Mouse (Mus musculus): ENCODE data around the gene Sh3gl1. TPM values are rescaled to one million over a fixed set of nuclear protein-coding genes. Genes with fewer than 3 reads are reported as not detected.
"Not testable (repeated sequence)": the region's sequence is repeated elsewhere in the genome, so short reads cannot be mapped to it uniquely, and the experiment has no call there.

The Sh3gl1 gene
- 10 to 100 TPM; 86.9 to 93.6 (median 91.6) TPM for polyA plus RNA-seq (2017; shearing (Covaris generic))

- ATAC-seq = peak; percentile 76
These were observed at the start of gene Sh3gl1 for GRCm38 (mm10) chr17:56036176-56036900. Gene Sh3gl1, minus strand, starts transcription at chr17:56036635.

DNA sequence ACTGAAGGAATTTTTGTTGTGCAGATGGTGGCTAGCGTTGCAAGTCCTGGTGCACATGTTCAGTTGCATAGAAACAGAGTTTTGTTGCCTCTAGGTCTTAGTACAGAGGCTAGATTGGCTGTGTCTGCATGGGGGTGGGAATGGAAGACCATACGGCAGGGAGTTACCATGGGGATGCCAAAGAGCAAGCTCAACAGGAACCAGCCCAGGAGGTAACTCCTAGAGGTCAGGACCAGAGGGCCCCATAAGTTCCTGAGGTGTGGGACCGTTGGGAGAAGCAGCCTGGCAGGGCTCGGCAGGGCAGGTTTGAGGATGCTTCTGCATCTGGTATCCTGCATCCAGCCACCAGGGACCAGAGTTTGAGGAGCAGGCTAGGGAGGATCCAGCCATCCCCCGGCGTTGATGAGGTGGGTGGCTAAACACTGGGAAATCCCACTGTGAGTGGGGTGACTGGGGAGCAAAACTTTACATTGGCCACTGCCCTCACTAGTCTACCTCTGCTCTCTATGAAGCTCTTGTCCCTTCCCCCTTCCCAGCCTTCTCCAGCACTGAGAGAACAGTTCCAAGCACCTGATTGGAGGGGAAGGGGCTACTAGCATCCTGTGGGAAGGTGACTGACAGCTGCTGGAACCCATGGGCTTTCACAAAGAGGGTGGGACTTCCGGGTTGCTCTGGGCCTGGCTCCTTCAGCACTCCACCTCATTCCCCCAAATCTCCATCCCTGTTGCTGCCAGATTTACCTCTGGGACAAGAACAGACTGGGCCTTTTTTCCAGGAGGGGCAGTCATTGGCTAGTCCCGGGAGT, 44.5 kb upstream of the Sh3gl1 start:
- no peak for ATAC-seq

GRCm38 (mm10) chr17:56079921-56080320, 43.5 kb upstream of the Sh3gl1 start:
- no peak for ATAC-seq

- ATAC-seq = peak; percentile 79
These were observed 42.7 kb upstream of the Sh3gl1 start, which contains the start of gene Hdgfl2 for GRCm38 (mm10) chr17:56078880-56079795. Gene Hdgfl2, plus strand, starts transcription at chr17:56079634.

DNA sequence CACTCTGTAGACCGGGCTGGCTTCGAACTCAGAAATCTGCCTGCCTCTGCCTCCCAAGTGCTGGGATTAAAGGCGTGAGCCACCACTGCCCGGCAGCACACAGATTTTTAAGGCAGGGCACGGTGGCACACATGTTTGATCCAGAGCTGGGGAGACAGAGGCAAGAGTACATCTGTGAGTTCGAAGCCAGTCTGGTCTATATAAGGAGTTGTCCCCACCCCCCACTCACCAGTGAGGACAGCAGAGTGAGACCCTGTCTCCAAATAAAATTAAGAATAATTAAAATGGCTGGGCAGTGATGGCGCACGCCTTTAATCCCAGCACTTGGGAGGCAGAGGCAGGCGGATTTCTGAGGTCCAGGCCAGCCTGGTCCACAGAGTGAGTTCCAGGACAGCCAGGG, 41.9 kb upstream of the Sh3gl1 start:
- ATAC-seq = not testable (repeated sequence)

GRCm38 (mm10) chr17:56077523-56077922, 41.1 kb upstream of the Sh3gl1 start:
- ATAC-seq = no peak

DNA sequence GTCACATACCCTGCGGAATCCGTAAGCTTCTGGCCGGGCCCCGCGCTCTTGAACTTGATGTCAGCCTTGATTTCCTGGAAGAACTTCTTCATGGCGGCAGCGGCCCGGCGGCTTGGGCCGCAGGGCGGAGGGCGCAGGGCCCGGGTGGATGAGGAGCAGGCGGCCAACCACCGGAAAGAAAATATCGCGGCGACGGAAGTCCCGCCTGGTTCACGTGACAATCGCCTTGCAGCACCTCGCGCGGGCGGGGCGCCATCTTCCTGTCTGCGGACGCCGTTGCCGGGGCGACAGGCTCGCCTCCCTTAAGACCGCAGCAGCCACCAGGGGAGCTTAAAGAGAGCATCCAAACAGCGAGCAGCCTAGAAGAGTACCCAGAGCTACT, 38.4 kb upstream of the Sh3gl1 start, which contains the start of gene Ubxn6:
Gene Ubxn6, minus strand, starts transcription at position 202 of the 382 bp plus-strand sequence.
- peak; percentile 55 for ATAC-seq

GRCm38 (mm10) chr17:56074097-56074826, 37.8 kb upstream of the Sh3gl1 start:
- no peak for ATAC-seq

- ATAC-seq = no peak
These were observed 35.8 kb upstream of the Sh3gl1 start for GRCm38 (mm10) chr17:56072243-56072642.

DNA sequence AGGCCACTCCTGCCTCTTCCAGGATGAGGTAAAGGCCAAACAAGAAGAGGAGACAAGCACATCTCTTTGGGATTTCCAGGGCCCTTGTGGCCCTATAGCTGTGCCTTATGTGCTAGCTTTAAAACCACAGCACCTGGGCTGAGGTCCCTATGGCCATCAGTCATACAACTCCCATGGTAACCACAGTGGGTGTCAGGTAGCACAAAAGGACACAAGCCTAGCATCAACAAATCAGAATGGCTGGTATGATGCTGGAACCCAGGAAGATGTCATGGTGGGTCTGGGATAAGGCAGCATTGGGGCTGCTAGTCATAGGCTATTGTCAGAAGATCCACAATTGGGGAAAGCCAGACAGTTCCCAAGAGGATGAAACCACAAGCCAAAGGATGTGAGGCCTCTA, 34.7 kb upstream of the Sh3gl1 start:
- ATAC-seq = no peak

- ATAC-seq = no peak
These were observed 32.6 kb upstream of the Sh3gl1 start for GRCm38 (mm10) chr17:56069066-56069465.

- ATAC-seq = no peak
These were observed 30.0 kb upstream of the Sh3gl1 start for GRCm38 (mm10) chr17:56066451-56066850.

- ATAC-seq = not testable (repeated sequence)
These were observed 29.3 kb upstream of the Sh3gl1 start for GRCm38 (mm10) chr17:56065715-56066114.

DNA sequence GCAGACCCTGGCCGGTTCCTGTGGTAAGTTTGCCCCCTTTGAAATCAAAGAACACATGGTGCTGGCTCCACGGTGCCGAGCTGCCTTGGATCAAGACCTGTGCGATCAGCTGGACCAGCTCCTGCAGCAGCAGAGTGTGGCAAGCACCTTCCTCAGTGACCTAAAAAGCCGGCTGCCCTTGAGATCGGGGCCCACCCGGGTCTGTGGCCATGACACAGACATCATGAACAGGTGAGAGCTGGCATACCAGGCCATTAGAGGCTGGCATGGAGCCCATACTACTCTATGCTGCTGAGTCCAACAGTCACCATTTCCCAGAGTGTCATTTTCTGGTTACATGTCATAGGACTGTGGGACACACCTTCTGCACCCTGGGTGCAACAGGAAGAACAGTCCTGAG, 25.6 kb upstream of the Sh3gl1 start:
- no peak for ATAC-seq

- no peak for ATAC-seq
These were observed 21.1 kb upstream of the Sh3gl1 start for GRCm38 (mm10) chr17:56057381-56058120.

DNA sequence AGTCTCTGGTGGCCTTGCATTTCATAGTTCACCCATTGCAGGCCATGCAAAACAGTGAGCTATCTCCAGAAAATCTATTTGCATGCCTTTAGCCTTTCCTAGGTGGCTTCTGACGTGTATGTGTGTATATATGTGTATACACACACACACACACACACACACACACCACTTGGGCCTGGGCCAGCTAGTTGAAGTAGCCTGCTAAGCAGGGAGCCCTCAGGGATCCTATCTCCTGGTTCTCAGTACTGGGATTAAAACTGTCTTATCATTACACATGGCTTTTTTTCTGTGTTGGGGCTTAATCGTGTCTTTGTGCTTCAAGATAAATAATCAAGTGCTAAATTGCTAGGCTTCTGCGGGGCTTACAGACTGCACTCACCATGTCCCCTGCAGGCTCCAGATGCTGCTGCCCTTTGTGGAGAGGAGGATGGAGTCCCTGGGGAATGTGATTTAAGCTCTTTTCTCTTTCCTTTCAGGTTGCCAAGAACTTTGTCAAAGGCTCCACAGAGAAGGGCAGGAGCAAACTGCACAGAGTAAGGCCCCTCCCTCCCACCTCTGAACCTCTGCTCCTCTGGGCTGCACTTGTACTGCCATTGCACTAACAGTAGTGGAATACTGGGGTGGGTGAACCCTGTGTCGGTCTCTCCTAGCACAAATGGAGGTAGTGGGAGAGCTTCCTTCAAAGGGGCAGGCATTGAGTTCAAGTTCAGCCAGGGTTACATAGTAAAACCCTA, 19.7 kb upstream of the Sh3gl1 start:
- ATAC-seq = no peak

DNA sequence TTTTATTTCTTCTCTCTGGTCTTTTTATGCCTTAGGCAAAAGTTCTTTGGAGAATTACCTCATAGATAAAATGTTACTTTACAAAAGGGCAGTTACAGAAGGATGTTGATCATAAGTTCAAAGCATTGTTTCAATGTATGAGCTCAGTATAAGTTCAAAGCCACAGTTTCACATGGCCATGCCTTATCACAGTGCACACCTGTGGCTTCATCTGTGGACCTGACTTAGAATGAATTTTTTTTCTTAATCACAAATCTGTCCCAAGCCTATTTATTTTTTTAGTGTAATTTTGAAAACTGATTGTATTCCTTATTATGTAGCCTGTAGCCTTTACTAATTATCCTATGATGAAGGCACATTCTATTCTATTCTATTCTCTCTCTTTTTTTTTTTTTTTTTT, 18.5 kb upstream of the Sh3gl1 start:
- no peak for ATAC-seq

DNA sequence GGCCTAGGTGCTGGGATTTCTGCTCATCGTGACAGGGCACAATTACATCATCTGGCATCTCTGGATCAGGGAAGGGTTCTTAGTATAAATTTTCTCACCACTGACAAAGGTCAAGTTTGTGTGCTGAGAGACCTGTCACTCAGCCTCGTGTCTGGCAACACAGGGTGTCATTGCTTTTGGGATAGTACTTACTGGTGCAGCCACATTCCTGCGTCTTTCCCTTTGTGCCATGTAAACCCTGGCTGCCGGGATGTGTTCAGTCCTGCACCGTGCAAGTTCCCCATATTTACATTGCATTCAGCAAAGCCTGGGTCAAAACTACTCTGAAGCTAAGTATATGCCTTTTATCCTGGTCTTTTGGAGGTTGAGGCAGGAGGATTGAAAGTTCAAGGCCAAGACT, 14.9 kb upstream of the Sh3gl1 start:
- no peak for ATAC-seq

DNA sequence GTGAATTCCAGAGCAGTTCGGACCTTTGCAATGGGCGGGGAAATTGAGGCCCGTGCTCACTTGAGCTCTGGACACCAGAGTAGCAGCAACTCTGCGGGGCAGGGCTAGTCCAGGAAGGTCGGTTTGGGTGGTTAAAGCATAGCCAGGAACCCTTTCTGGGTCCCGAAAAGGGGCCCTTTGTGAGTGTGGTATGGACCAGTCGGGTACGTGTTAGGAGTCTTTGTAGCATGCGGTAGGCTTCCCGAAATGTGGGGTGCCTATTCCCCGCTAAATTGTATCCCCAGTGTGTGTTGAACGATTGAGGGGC, 4.4 kb upstream of the Sh3gl1 start:
- no peak for ATAC-seq

GRCm38 (mm10) chr17:56040030-56040856, 3.8 kb upstream of the Sh3gl1 start, which contains the start of gene Chaf1a:
Gene Chaf1a, plus strand, starts transcription at chr17:56040439.
- ATAC-seq = peak; percentile 71

Data from inflammation-experienced regulatory T-cells, adult 6 months (primary cell).